8 mouse cellular contexts compared by ENCODE assay signal in genomic region chr3:57136847-57137246, GRCm38 (mm10).
DNase-seq lines count a peak whose midpoint lies in the region; ATAC-seq and TF ChIP-seq lines count a peak whose summit lies in the region.

No protein-coding gene starts in this region.

- DNase-seq in layer of hippocampus, adult 2 months (ENCODE audit: low spot score in 2 of 2) = no peak
- no peak for DNase-seq in layer of hippocampus, postnatal 36 days
- DNase-seq in brain, embryonic 14.5 days (ENCODE audit: low read depth) = peak; percentile 52
- no peak for DNase-seq in layer of hippocampus, adult 8-10 months (ENCODE audit: low spot score in 2 of 2)
- no peak for DNase-seq in MN1 (ENCODE audit: low spot score)

- peak overlapping the region; percentile 70 for H3K4me2 ChIP-seq in heart, embryonic 15.5 days
- peak overlapping the region; percentile 61 for H3K4me2 ChIP-seq in limb, embryonic 13.5 days (replicated peaks)
- H3K4me2 ChIP-seq in midbrain, embryonic 15.5 days = peak overlapping the region; percentile 50

- no peaks in the 10 kb centered on the region for H3K9me3 ChIP-seq in heart, embryonic 15.5 days (replicated peaks)
- H3K9me3 ChIP-seq in limb, embryonic 13.5 days = no peaks in the 10 kb centered on the region
- no peaks in the 10 kb centered on the region for H3K9me3 ChIP-seq in midbrain, embryonic 15.5 days

- H3K27ac ChIP-seq in layer of hippocampus, adult 2 months = no peak overlapping the region
- H3K27ac ChIP-seq in heart, embryonic 15.5 days = no peak overlapping the region
- H3K27ac ChIP-seq in limb, embryonic 13.5 days = no peak overlapping the region
- H3K27ac ChIP-seq in midbrain, embryonic 15.5 days = no peak overlapping the region

- ATAC-seq in heart, embryonic 15.5 days (replicated peaks; ENCODE audit: insufficient number of reproducible peaks, insufficient read depth, low FRiP score, low read depth) = no peak; the same call in 1 of the 2 replicates
- ATAC-seq in limb, embryonic 13.5 days (ENCODE audit: low FRiP score, low read depth) = peak; percentile 77
- peak; percentile 86 for ATAC-seq in midbrain, embryonic 15.5 days (replicated peaks)

- WGBS in heart, embryonic 15.5 days = 18% methylated on average over 24 of the region's 24 CpGs
- 20% methylated on average over 24 of the region's 24 CpGs for WGBS in limb, embryonic 13.5 days
- 17% methylated on average over 24 of the region's 24 CpGs for WGBS in midbrain, embryonic 15.5 days

- no peaks in the 10 kb centered on the region for H3K36me3 ChIP-seq in heart, embryonic 15.5 days
- no peaks in the 10 kb centered on the region for H3K36me3 ChIP-seq in limb, embryonic 13.5 days
- no peaks in the 10 kb centered on the region for H3K36me3 ChIP-seq in midbrain, embryonic 15.5 days (replicated peaks)

- no peaks in the 10 kb centered on the region for H3K4me1 ChIP-seq in heart, embryonic 15.5 days (replicated peaks)
- H3K4me1 ChIP-seq in limb, embryonic 13.5 days = no peaks in the 10 kb centered on the region; the same call in 1 of the 2 replicates
- H3K4me1 ChIP-seq in midbrain, embryonic 15.5 days = no peaks in the 10 kb centered on the region

- H3K4me3 ChIP-seq in layer of hippocampus, adult 2 months = peak overlapping the region; percentile 28; the same call in 1 of the 2 replicates
- peak overlapping the region; percentile 43 for H3K4me3 ChIP-seq in heart, embryonic 15.5 days
- H3K4me3 ChIP-seq in limb, embryonic 13.5 days = peak overlapping the region; percentile 39
- H3K4me3 ChIP-seq in midbrain, embryonic 15.5 days = peak overlapping the region; percentile 36

- no peak overlapping the region for H3K9ac ChIP-seq in heart, embryonic 15.5 days
- no peak overlapping the region for H3K9ac ChIP-seq in limb, embryonic 13.5 days
- H3K9ac ChIP-seq in midbrain, embryonic 15.5 days = no peak overlapping the region

- H3K27me3 ChIP-seq in heart, embryonic 15.5 days = no peaks in the 10 kb centered on the region
- H3K27me3 ChIP-seq in limb, embryonic 13.5 days = no peaks in the 10 kb centered on the region
- H3K27me3 ChIP-seq in midbrain, embryonic 15.5 days (replicated peaks) = no peaks in the 10 kb centered on the region

- no peak for TF ChIP-seq CTCF in layer of hippocampus, adult 2 months (conservative IDR thresholded peaks at IDR 0.05)
- no peak for TF ChIP-seq CTCF in brain, embryonic 14.5 days (IDR thresholded peaks at IDR 0.05; ENCODE audit: borderline replicate concordance, extremely low read depth, insufficient read depth, insufficient read length)

- no peak for TF ChIP-seq POLR2A in brain, embryonic 14.5 days (IDR thresholded peaks at IDR 0.05; ENCODE audit: borderline replicate concordance, extremely low read depth, insufficient read depth, insufficient read length, poor library complexity, severe bottlenecking)
